In genomic region chr15:78643633-78644032, GRCm38 (mm10) we compare ENCODE assay signal across 10 mouse cellular contexts.
"Had no signal": no experiment of that assay in that cellular context is flagged by ENCODE, and none has a peak within 500 bp of the region (broad histone marks: within the 10 kb centered on the region; RNA-seq: fewer than 3 reads in every experiment).

No protein-coding gene starts in this region.

- H3K4me2 ChIP-seq: limb, embryonic 13.5 days; neural tube, embryonic 12.5 days; stomach, embryonic 15.5 days had no signal

- H3K36me3 ChIP-seq: limb, embryonic 13.5 days; neural tube, embryonic 12.5 days; stomach, embryonic 15.5 days had no signal

- DNase-seq: kidney, adult 18-20 months; kidney, postnatal 10 days; left cerebral cortex, postnatal 4 days; lung, adult 18-20 months; right cerebral cortex, postnatal 14 days; thymus, postnatal 4 days had no signal

- H3K4me3 ChIP-seq: limb, embryonic 13.5 days; neural tube, embryonic 12.5 days; stomach, embryonic 15.5 days had no signal

- H3K27ac ChIP-seq: limb, embryonic 13.5 days; liver, embryonic 14.5 days; neural tube, embryonic 12.5 days; stomach, embryonic 15.5 days had no signal

- H3K4me1 ChIP-seq: limb, embryonic 13.5 days; stomach, embryonic 15.5 days had no signal

- H3K9ac ChIP-seq: limb, embryonic 13.5 days; liver, embryonic 14.5 days; neural tube, embryonic 12.5 days; stomach, embryonic 15.5 days had no signal

- H3K9me3 ChIP-seq: limb, embryonic 13.5 days; neural tube, embryonic 12.5 days; stomach, embryonic 15.5 days had no signal

- H3K27me3 ChIP-seq: neural tube, embryonic 12.5 days; stomach, embryonic 15.5 days had no signal
